Mouse (Mus musculus) liver, postnatal 0 days (tissue): ENCODE results near the gene Tmem189. TPM values are rescaled to one million over a fixed set of nuclear protein-coding genes. Genes with fewer than 3 reads are reported as not detected.

Experiments used
- ATAC-seq: fragments of 200-750 bp; cut with Nextera tagmentation; 2 replicates; pipeline ENCODE4 v1.8.0; 2017; ENCODE audit warnings: mild to moderate bottlenecking, moderate library complexity
- DNase-seq: peaks from one replicate; pipeline ENCODE4 v3.0.0-alpha.2; 2016
- H3K27ac ChIP-seq: fragments of 300-500 bp; sonication (generic); 2 replicates; pipeline ENCODE4 v1.5.1; 2014; ENCODE audit warnings: antibody characterized with exemption, moderate library complexity, mild to moderate bottlenecking, low read depth
- H3K27me3 ChIP-seq: fragments of 300-500 bp; sonication (generic); 2 replicates; pipeline ENCODE4 v1.6.1; 2014; ENCODE audit warnings: low read length, control low read depth, mixed read lengths; ENCODE audit not compliant: insufficient read depth
- H3K36me3 ChIP-seq: fragments of 300-500 bp; sonication (generic); replicated peaks from 2 replicates; pipeline ENCODE4 v1.6.1; 2014; ENCODE audit warnings: mild to moderate bottlenecking, control low read depth, low read length, moderate library complexity, mixed read lengths; ENCODE audit not compliant: insufficient read depth
- H3K4me1 ChIP-seq: fragments of 300-500 bp; sonication (generic); 2 replicates; pipeline ENCODE4 v1.6.1; 2014; ENCODE audit warnings: antibody characterized with exemption, mild to moderate bottlenecking, control low read depth; ENCODE audit not compliant: insufficient read depth
- H3K4me2 ChIP-seq: fragments of 300-500 bp; sonication (generic); 2 replicates; pipeline ENCODE4 v1.6.1; 2014; ENCODE audit warnings: low read depth, mild to moderate bottlenecking, low read length, moderate library complexity, mixed read lengths
- H3K4me3 ChIP-seq: fragments of 300-500 bp; sonication (generic); 2 replicates; pipeline ENCODE4 v1.5.1; 2014; ENCODE audit warnings: low read depth, low read length
- H3K9ac ChIP-seq: fragments of 300-500 bp; sonication (generic); replicated peaks from 2 replicates; pipeline ENCODE4 v1.6.1; 2014; ENCODE audit warnings: mild to moderate bottlenecking, moderate library complexity
- H3K9me3 ChIP-seq: fragments of 300-500 bp; sonication (generic); 2 replicates; pipeline ENCODE4 v1.6.1; 2016; ENCODE audit warnings: mild to moderate bottlenecking, control low read depth, low read length, mixed read lengths
- CTCF ChIP-seq: sonication (generic); IDR thresholded peaks from 2 replicates; pipeline ENCODE4 v1.5.1; 2016; ENCODE audit warnings: antibody characterized with exemption, low read depth
- EP300 ChIP-seq: IDR thresholded peaks from 2 replicates; pipeline ENCODE4 v1.6.1; 2016; ENCODE audit warnings: antibody characterized with exemption, low read depth, mild to moderate bottlenecking
- WGBS: fragments of 180-500 bp; shearing (Covaris S2); extraction: QIAGEN DNeasy Blood & Tissue Kit; methylation state at CpG from one replicate; pipeline ENCODE4 v1.1.7; 2014; ENCODE audit not compliant: insufficient replicate concordance; 5-methylcytosine and 5-hydroxymethylcytosine counted together
- polyA plus RNA-seq: library from polyadenylated mRNA; unstranded; fragments of >200 nt; fragmentation: Nextera tagmentation; extraction: Ambion mirVana; gene quantifications from 2 replicates; pipeline ENCODE4 v1.2.1, GENCODE M21; 2015

Gene Tmem189
- polyA plus RNA-seq, 1 experiment from 2014 or later, result 10.1 TPM

DNA sequence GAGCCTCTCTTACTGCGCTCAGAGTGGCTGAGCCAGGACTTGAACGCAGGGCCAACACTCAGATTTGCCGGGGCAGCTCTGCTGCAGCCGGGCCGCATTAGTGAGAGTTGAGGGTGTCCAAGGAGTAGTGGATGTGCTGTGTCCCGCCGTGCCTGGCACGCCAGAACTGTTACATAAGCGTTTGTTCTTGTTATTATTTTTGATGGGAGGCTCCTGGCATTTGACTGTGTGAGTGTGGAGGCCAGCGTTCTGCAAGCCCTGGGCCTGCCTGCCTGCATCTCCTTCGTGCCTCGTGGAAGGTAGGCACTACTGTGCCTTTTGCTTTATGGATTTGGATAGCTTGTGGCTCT is 1.3 kb upstream of the Tmem189 start:
- H3K9me3 ChIP-seq, result no peaks in the 10 kb centered on the region
- WGBS, result 57% methylated on average over 12 of the region's 12 CpGs
- H3K4me3 ChIP-seq, result peak overlapping the region; percentile 78
- peak overlapping the region; percentile 95 for H3K9ac ChIP-seq
- H3K4me2 ChIP-seq, result peak overlapping the region; percentile 76
- no peak for TF ChIP-seq EP300
- TF ChIP-seq CTCF, result no peak
- DNase-seq, result peak; percentile 27
- H3K27ac ChIP-seq, result peak overlapping the region; percentile 99
- ATAC-seq, result no peak
- H3K27me3 ChIP-seq, result peaks cover 3% of the 10 kb centered on the region; the same call in 1 of the 2 replicates
- H3K36me3 ChIP-seq, result peaks cover 10% of the 10 kb centered on the region; the same call in 1 of the 2 replicates
- H3K4me1 ChIP-seq, result peaks cover 22% of the 10 kb centered on the region

DNA sequence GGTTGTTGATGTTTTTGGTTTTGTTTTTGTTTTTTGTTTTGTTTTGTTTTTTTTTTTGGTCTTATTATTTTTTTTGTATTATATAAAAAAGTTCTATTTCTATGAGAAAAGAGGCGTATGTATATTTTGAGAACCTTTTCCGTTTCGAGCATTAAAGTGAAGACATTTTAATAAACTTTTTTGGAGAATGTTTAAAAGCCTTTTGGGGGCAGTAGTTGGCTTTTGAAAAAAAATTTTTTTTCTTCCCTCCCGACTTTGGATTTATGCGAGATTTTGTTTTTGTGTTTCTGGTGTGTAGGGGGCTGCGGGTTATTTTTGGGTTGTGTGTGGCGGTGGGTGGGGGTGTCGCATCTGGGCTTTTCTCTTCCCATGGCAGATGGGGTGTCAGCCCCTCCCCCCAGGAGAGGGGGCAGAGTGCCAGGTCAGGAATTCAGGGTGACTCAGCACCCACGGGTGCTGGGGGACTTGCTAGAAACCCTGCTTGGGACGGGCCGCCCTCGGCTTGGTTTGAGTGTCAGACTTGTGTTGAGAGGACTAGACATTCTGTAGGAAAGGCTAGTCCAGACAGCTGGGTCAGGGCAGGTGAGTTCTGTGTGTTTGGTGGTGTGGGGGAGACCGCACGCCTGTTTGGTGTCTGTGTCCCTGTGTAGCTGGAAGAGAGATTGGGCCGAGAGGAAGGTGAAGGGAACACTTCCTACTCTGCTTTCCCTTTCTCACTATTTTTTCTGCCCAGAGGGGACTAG is 768 bp upstream of the Tmem189 start:
- Histone ChIP-seq H3K4me1 (peaks cover 22% of the 10 kb centered on the region), H3K4me2 (peak overlapping the region; percentile 76), H3K9me3 (no peaks in the 10 kb centered on the region), H3K4me3 (peak overlapping the region; percentile 78), H3K27me3 (peaks cover 3% of the 10 kb centered on the region; the same call in 1 of the 2 replicates), H3K36me3 (peaks cover 10% of the 10 kb centered on the region; the same call in 1 of the 2 replicates), H3K27ac (peak overlapping the region; percentile 99), H3K9ac (peak overlapping the region; percentile 95)
- ATAC-seq, result no peak
- 16% methylated on average over 15 of the region's 15 CpGs for WGBS
- DNase-seq, result peak; percentile 57
- TF ChIP-seq EP300 (no peak), CTCF (no peak)

DNA sequence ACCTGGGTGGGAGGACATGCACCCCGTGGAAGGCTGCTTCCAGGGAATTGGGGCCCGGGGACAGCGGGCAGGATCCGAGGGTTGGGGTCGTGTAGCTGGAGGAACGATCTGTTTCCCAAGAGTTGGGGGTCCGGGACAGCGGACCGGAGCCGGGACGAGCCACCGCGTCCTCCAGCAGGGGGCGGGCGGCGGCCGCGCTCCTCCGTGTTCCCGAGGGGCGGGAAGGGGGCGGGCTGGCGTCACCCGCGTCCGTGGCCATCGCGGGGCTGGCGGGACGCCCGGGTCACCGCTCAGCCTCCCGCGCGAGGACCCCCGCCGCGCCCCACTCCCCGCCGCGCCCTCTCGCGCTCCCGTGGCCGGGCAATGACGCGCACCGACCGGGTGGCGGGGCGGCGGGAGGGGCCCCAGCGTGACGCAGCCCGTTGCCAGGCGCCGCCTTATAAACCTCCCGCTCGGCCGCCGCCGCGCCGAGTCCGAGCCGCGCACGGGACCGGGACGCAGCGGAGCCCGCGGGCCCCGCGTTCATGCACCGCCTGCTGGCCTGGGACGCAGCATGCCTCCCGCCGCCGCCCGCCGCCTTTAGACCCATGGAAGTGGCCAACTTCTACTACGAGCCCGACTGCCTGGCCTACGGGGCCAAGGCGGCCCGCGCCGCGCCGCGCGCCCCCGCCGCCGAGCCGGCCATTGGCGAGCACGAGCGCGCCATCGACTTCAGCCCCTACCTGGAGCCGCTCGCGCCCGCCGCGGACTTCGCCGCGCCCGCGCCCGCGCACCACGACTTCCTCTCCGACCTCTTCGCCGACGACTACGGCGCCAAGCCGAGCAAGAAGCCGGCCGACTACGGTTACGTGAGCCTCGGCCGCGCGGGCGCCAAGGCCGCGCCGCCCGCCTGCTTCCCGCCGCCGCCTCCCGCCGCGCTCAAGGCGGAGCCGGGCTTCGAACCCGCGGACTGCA is 847 bp downstream of the Tmem189 start, which contains the start of gene Cebpb:
Cebpb (plus strand) TSS at position 418 of the 954 bp plus-strand sequence.
- H3K9me3 ChIP-seq, result no peaks in the 10 kb centered on the region
- H3K36me3 ChIP-seq, result peaks cover 10% of the 10 kb centered on the region; the same call in 1 of the 2 replicates
- H3K9ac ChIP-seq, result peak within 1 kb of the TSS; percentile 95
- ATAC-seq (peak; percentile 68), DNase-seq (peak; percentile 87)
- peaks cover 3% of the 10 kb centered on the region; the same call in 1 of the 2 replicates for H3K27me3 ChIP-seq
- peak within 1 kb of the TSS; percentile 78 for H3K4me3 ChIP-seq
- peak within 1 kb of the TSS; percentile 76 for H3K4me2 ChIP-seq
- under 1% methylated on average over 68 of the region's 147 CpGs for WGBS
- H3K4me1 ChIP-seq, result peaks cover 22% of the 10 kb centered on the region
- H3K27ac ChIP-seq, result peak within 1 kb of the TSS; percentile 99
- no peak for TF ChIP-seq EP300
- TF ChIP-seq CTCF, result peak; percentile 73

DNA sequence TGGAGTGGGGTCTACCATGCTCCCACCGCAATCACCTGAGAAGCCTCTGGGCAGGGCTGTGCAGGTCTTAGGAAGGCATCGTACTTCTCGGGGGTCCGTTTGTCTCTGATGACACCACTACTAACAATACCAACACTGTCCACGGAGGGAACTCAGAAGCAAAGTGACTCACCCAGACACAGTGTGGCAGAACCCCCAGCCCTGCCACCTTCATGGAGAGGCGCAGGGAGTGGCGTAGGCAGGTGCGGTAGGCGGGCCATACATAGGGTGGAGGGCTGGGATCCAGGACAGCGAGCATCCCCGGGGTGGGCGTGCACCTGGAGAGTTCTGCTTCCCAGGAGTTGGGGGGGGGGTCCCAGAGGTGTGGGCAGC is 1.5 kb downstream of the Tmem189 start:
- TF ChIP-seq CTCF, result no peak
- no peak for TF ChIP-seq EP300
- no peaks in the 10 kb centered on the region for H3K9me3 ChIP-seq
- H3K9ac ChIP-seq, result peak overlapping the region; percentile 95
- 40% methylated on average over 12 of the region's 12 CpGs for WGBS
- H3K27ac ChIP-seq, result peak overlapping the region; percentile 99
- peaks cover 22% of the 10 kb centered on the region for H3K4me1 ChIP-seq
- H3K4me3 ChIP-seq, result peak overlapping the region; percentile 78
- H3K4me2 ChIP-seq, result peak overlapping the region; percentile 76
- ATAC-seq (peak; percentile 66), DNase-seq (peak; percentile 70)
- peaks cover 10% of the 10 kb centered on the region; the same call in 1 of the 2 replicates for H3K36me3 ChIP-seq
- H3K27me3 ChIP-seq, result peaks cover 3% of the 10 kb centered on the region; the same call in 1 of the 2 replicates

DNA sequence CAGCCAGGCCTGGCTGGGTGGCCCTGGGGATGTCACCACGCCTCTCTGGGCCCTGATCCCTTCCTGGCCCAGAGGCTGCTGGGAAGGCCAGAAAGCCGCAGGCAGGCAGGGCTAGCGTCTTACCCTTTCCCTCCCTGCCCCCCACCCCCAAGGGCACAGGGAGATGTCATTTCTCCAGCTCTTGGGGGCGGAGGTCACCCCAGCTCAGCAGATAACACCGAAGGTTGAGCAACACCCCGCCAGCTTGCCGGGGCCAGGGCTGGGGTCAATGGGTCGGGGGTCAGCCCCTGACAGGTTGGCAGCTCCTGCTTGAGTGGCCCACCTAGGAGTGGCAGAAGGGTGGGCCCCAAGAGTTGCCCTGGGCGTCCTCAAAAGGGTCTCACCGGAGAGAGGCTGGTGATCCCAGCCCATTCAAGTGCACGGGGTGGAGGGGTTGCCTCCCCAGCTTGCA is 1.9 kb downstream of the Tmem189 start:
- H3K4me2 ChIP-seq, result peak overlapping the region; percentile 76
- peak overlapping the region; percentile 78; the same call in 1 of the 2 replicates for H3K4me3 ChIP-seq
- peak overlapping the region; percentile 95 for H3K9ac ChIP-seq
- TF ChIP-seq CTCF (no peak), EP300 (peak; percentile 73; the same call in 1 of the 2 replicates)
- H3K27ac ChIP-seq, result peak overlapping the region; percentile 99
- DNase-seq, result peak; percentile 82
- WGBS, result 28% methylated on average over 11 of the region's 11 CpGs
- peaks cover 22% of the 10 kb centered on the region for H3K4me1 ChIP-seq
- H3K9me3 ChIP-seq, result no peaks in the 10 kb centered on the region
- H3K36me3 ChIP-seq, result peaks cover 10% of the 10 kb centered on the region; the same call in 1 of the 2 replicates
- H3K27me3 ChIP-seq, result peaks cover 3% of the 10 kb centered on the region; the same call in 1 of the 2 replicates
- ATAC-seq, result peak; percentile 49

DNA sequence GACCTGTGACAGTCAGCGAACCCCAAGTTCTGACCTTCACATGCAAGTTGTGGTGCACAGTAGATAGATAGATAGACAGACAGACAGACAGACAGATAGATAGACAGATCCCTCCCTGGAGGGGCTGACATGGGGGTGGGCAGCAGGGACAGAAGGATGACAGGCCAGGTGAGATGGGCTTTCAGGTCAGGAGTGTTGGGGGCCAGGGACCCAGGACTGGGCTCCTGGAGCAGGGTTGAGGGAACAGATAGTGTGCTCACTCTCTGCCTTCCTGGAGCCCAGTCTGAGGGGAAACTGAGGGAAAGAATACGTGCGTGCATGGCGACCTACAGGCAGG is 2.4 kb downstream of the Tmem189 start:
- H3K4me2 ChIP-seq, result peak overlapping the region; percentile 38; the same call in 1 of the 2 replicates
- DNase-seq, result no peak
- no peak for TF ChIP-seq EP300
- TF ChIP-seq CTCF, result no peak
- peaks cover 22% of the 10 kb centered on the region for H3K4me1 ChIP-seq
- WGBS, result 58% methylated on average over 4 of the region's 4 CpGs
- no peak overlapping the region for H3K4me3 ChIP-seq
- H3K36me3 ChIP-seq, result peaks cover 7% of the 10 kb centered on the region; the same call in 1 of the 2 replicates
- H3K27ac ChIP-seq, result peak overlapping the region; percentile 99
- peaks cover 3% of the 10 kb centered on the region; the same call in 1 of the 2 replicates for H3K27me3 ChIP-seq
- H3K9ac ChIP-seq, result peak overlapping the region; percentile 58; the same call in 1 of the 2 replicates
- no peak for ATAC-seq
- H3K9me3 ChIP-seq, result no peaks in the 10 kb centered on the region
